Mouse (Mus musculus) embryonic stem cell, embryonic (primary cell): ENCODE measurements around the gene Gcsh.

Source experiments
- CTCF ChIA-PET, 4 experiments: fragments of 300-600 bp in 2 of 4; fragments of 350-600 bp in 2 of 4; sonication (Branson Sonifier 250); formaldehyde crosslinking; loops; one replicate each; lab custom pipeline; 2022; ENCODE audit warnings: inconsistent platforms in 2 of 4; lab: Charles Lee
- POLR2A ChIA-PET, 4 experiments: fragments of 300-600 bp in 2 of 4; fragments of 350-600 bp in 2 of 4; sonication (Branson Sonifier 250); formaldehyde crosslinking; loops; one replicate each; lab custom pipeline; 2022; ENCODE audit warnings: antibody characterized with exemption in 4 of 4, inconsistent platforms in 1 of 4; lab: Charles Lee

Gcsh gene

DNA sequence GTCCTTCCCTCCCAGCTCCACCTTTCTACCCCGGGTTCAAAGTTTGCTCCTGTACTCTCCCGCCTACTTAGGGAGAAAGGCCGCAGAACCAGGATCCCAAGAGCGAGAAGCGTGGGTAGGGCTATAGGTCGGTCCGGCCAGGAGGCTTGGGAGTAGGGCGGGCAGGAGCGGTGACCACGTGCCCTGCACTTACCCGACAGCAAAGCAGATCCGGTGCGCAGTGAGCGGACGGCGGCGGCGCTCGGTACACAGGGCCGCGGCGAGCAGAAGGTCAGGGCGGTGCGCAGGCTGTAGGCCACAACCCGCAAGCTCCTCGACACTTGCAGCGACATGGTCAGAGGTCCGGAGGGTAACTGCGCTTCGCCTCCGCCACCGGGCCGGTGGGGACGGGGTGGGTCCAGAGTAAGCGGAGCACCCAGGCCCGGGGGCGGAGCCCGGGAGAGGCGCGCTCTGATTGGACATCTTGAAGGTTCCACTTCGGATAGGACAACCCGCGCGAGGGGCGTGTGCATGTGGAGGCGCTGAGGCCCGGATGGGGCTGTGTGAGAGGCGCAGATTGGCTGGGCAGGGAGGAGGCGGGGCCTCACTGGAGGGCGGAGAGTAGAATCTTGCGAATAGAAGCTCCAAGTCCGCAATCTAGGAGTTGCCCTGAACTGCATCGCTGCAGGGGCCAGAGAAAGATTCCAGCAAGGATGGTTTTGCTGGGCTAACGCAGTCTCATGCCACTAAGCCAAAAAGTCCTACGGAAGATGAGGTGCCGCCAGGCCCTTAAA is at the start of gene Gcsh:
Gene Gcsh (minus strand): TSS at position 443 of the 773 bp plus-strand sequence.
- ChIA-PET POLR2A (interaction anchor here (0.6 to 7.6 kb wide), 62 partner anchors 8 to 320 kb away, joined by 3 to 114 read pairs (median 5); partner anchors contain the start of genes 1700030J22Rik (in 4 of the 4), Cenpn (in 3 of the 4), Cmc2 (in 3 of the 4) and Atmin (in 2 of the 4)), CTCF (interaction anchor here (0.5 to 2.3 kb wide), 12 partner anchors 9 to 154 kb away, joined by 3 to 17 read pairs (median 4); partner anchors contain the start of gene 1700030J22Rik (in 3 of the 4))

DNA sequence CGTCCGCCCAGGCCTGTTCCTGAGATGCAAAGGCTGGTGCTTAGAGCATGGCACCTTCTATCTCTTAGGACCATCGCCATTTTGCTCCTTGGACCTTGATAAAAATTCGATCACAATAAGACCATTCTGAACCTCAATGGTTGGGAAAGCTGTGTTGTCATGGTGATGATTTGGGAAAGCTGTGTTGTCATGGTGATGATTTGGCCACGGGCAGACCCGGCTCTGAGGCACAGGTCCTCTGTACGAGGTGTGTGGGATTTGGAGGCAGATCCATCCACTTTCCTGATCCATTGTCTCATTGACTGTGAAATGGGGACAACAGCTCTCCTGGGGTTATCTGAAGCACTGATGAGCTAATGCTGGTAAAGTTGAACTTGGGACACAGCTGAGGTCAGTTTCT is 46.5 kb upstream of the Gcsh start:
- POLR2A ChIA-PET: interaction anchor here in 1 of 4 experiments (0.5 to 1.0 kb wide), 2 partner anchors 14 to 509 kb away, joined by 3 to 4 read pairs; no protein-coding TSS in a partner anchor
- CTCF ChIA-PET: interaction anchor here in 1 of 4 experiments (0.6 to 1.4 kb wide), 2 partner anchors 10 to 154 kb away, joined by 5 to 6 read pairs; no protein-coding TSS in a partner anchor

DNA sequence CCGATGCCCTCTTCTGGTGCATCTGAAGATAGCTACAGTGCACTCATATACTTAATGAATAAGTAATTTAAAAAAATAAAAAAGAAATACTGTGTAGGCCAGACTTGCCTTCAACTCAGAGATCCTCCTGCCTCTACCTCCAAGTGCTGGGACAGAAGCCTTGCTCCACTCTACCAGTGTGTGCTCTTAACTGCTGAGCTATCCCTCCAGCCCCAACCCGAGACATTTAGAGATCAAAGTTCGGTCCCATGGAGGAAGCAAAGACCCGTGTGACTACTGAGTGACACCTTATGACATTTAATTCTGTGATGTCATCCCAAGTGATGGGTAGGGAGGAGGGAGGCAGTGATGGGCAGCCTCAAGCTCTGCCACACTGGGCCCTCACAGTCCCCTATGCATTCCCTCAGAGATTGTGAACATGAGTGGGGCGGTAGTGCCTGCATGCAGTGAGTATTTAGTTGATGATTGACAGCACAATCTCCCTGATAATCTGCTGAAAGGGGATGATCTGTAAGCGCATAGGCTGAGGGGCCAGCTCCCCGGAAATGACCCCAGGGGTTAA is 44.1 kb upstream of the Gcsh start:
- POLR2A ChIA-PET: interaction anchor here in 2 of 4 experiments (0.5 to 2.1 kb wide), 6 partner anchors 9 to 45 kb away, joined by 3 to 6 read pairs (median 4); partner anchors contain the start of gene Gcsh (in 2 of the 2)
- CTCF ChIA-PET: interaction anchor here in 3 of 4 experiments (0.7 to 1.4 kb wide), 4 partner anchors 15 to 434 kb away, joined by 3 to 4 read pairs (median 3); no protein-coding TSS in a partner anchor

DNA sequence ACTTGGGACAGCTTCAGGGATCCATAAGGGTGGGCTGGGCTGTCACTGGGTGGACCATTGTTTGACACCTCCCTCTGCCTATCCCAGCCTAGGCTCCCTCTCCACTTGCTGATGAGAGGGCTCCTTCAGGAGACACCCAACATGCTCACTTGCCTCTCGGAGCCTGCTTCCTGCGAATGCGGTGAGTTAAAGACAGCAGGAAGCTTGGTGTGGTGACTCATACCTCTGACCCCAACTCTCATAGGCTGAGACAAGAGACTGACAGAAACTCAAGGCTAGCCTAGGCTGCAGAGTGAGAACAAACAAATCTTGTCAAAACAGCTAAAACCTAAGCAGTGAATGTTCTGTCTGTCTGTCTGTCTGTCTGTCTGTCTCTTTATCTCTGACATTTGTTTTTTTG is 40.1 kb upstream of the Gcsh start:
- ChIA-PET CTCF (no interaction called here), POLR2A (interaction anchor here in 1 of 4 experiments (0.9 to 1.4 kb wide), 4 partner anchors 11 to 113 kb away, joined by 3 to 4 read pairs (median 3); partner anchors contain the start of gene Cmc2)

DNA sequence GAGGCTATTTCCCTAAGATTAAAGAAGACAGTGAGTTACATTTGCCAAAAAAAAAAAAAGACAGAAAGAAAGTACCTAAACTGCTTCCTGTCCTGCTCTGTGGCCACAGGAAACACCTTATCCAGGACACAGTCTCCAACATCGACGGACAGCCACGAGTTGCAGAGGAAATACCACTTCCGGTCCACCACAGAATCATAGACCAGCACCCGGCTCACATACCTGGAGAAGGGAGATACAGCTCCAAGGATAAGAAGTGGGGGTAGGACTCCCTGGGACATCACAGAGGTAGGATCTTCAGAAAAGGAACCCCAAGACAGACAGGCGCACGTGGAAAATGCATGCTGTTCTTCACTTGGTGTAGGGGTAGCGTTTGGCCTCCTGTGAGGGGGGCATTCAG is 39.3 kb upstream of the Gcsh start:
- ChIA-PET POLR2A (interaction anchor here in 1 of 4 experiments (0.9 to 1.6 kb wide), 6 partner anchors 9 to 112 kb away, joined by 3 to 6 read pairs (median 3); partner anchors contain the start of gene Cmc2), CTCF (interaction anchor here in 1 of 4 experiments (0.5 kb wide), 1 partner anchor 18 kb away, joined by 4 read pairs; no protein-coding TSS in a partner anchor)

DNA sequence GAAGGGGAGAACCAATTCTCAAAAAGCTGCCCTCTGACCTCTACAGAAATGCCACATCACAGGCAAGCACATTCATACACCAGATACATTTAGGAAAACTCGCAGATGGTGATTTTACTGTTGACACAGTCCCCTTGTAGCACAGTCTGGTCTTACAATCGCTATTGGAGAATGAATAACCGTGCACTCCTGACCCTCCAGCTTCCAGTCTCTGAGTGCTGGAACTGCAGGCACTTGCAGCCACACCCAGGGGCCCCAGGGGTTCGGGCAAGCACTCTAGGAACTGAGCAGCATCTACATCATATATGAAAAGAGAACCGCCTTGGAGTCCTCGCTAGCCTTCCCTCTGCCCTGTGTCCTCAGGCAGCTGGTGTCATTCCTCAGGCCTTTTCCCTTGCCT is 38.1 kb upstream of the Gcsh start:
- CTCF ChIA-PET: interaction anchor here in 2 of 4 experiments (0.5 to 0.9 kb wide), 2 partner anchors 14 to 76 kb away, joined by 3 read pairs; no protein-coding TSS in a partner anchor

DNA sequence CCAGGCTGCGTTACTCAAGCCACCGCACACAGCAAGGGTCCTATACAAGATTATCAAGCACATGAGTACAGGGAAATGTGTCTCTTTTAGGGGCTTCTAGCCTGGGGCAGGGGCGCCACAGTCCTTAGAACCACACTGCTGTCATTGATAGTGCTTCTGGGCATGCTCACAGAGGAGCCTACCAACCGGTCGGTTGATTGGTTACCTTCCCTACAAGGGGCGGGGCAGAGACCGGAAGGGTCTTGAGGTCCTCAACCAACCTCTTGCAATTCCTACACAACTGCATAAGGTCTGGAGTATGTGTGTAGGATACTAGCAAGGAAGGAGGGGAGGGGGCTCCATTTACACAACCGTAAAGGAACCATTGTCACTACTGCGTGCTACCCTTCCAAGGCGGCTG is 35.3 kb upstream of the Gcsh start:
- CTCF ChIA-PET: no interaction called here
- POLR2A ChIA-PET: interaction anchor here in 1 of 4 experiments (0.6 to 1.2 kb wide), 2 partner anchors 9 to 36 kb away, joined by 3 to 4 read pairs; no protein-coding TSS in a partner anchor

More for the DNA sequence above, 38.1 kb upstream of the Gcsh start:
- POLR2A ChIA-PET: interaction anchor here in 2 of 4 experiments (0.6 to 2.2 kb wide), 9 partner anchors 9 to 110 kb away, joined by 3 to 9 read pairs (median 4); partner anchors contain the start of genes Cenpn (in 1 of the 2), Cmc2 (in 1 of the 2) and Gcsh (in 1 of the 2)

DNA sequence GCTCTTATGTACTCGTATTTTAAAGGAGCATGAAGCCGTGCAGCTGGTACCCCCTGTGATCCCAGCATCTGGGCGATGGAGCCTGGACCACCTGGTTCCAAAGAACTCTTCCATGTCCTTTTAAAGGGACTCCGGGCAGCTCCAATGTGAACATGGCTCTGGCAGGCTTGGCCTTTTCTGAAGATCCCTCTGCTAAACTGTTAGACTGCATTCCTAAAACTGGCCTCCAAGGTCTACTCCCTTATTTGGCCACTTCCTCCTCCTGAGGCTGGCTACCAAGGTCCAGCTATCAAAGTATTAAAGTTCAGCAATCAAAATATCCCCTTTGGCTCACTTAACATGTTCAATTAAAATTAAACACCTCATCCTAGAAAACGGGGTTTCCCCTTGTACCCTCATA is 34.3 kb upstream of the Gcsh start:
- CTCF ChIA-PET: no interaction called here
- POLR2A ChIA-PET: interaction anchor here in 1 of 4 experiments (0.6 to 1.2 kb wide), 4 partner anchors 9 to 61 kb away, joined by 3 to 4 read pairs (median 3); partner anchors contain the start of gene Gcsh

DNA sequence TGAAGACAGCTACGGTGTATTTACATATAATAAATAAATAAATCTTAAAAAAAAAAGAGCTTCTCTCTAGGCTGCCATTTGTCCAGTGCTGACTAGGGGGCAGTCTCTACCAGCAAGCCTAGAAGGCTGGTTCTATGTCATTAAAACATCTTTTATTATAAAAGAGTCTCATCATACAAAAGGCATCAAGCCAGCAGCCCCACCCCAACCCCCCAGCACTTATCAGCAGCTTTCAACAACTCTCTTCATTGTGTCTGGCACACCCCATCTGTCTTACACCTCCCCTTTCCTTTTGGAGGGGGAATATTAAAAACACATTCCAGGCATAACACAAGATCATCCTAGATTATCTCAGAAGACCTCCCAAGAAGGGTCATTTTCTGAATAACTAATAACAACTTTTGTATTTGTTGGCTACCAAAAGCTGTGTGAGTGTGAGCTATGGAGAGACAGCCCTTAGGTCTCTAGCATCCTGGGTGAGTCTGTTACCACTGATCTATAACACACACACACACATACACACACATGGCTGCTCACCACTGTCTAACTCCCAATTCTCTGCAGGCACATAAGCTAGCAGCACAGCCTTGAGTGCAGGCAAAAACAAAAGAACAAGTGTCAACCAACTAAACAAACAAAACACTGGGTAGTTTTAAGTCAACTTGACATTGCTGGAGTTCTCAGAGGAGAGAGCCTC is 29.1 kb upstream of the Gcsh start:
- CTCF ChIA-PET: interaction anchor here in 2 of 4 experiments (0.6 to 1.1 kb wide), 5 partner anchors 23 to 446 kb away, joined by 3 to 7 read pairs (median 3); partner anchors contain the start of gene Gcsh (in 1 of the 2)
- POLR2A ChIA-PET: interaction anchor here (0.6 to 3.5 kb wide), 7 partner anchors 9 to 74 kb away, joined by 3 to 16 read pairs (median 7); partner anchors contain the start of gene Gcsh (in 2 of the 4)

DNA sequence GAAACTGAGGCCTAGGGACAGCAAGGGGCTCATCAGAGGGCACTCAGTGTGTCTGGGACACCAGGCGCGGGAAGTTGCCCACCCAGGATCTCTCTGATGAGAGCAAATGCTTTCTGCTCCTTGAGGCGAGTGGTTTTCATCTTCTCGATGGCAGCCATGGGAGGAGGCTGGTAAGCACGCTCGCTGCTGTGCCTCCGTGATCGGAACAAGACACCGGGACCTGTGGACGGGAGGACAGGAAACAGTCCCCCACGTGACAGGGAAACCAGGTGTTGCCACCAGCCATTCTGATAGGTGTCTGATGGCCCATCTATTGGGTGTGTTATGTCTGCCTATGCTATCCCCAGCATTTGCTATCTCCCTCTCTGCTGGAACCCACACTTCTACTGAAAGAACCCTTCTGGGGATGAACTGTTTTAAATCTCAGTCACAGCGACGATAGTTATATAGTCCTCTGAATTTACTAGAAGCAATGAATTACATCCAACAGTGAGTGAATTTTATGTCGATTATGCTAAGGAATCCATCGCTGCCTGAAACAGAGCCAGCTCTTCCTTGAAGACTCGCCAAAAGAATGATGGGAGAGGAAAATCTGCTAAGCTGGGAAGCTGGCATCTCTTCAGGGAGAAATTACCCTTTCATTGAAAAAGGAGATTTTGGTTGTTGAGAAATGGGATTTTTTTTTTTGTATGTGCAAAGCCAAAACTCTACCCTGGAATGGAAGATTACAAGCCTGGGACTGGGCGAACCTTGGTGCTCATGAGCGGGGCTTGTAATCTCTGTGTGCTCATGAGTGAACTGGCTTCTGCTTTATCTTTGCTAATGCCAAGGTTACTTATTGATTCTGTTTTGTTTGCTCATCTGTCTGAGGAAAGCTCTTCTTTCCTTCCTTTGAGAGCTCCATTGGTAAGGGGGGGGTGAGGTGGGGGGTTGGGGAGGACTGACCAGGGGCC is 26.3 kb upstream of the Gcsh start:
- CTCF ChIA-PET: interaction anchor here in 1 of 4 experiments (0.5 kb wide), 1 partner anchor 175 kb away, joined by 3 read pairs; no protein-coding TSS in a partner anchor

DNA sequence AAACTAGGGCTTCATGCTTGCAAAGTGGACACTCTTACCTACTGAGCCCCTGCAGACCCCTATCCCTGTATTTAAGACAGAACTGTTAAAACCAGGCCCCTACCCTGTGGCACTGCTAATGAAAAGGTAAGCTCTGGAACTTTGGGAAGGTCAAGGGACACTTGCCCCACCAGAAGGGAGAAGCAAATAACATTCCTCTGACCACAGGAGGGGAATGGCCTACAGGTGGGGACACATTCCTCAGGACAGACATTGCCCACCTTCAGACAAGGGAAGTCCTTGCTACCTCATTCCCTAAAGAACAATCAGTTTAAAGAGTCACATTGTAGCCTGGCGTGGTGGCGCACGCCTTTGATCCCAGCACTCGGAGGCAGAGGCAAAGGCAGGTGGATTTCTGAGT is 24.6 kb upstream of the Gcsh start:
- CTCF ChIA-PET: interaction anchor here in 1 of 4 experiments (0.6 to 1.4 kb wide), 2 partner anchors 14 to 43 kb away, joined by 3 read pairs; no protein-coding TSS in a partner anchor
- POLR2A ChIA-PET: interaction anchor here (0.5 to 9.0 kb wide), 19 partner anchors 8 to 345 kb away, joined by 3 to 114 read pairs (median 4); partner anchors contain the start of genes Gcsh (in 4 of the 4) and Cmc2 (in 1 of the 4)

More for the DNA sequence above, 26.3 kb upstream of the Gcsh start:
- POLR2A ChIA-PET: interaction anchor here (0.6 to 9.0 kb wide), 26 partner anchors 8 to 1427 kb away, joined by 3 to 114 read pairs (median 4); partner anchors contain the start of genes Gcsh (in 4 of the 4), 1700030J22Rik (in 1 of the 4) and Cmc2 (in 1 of the 4)

DNA sequence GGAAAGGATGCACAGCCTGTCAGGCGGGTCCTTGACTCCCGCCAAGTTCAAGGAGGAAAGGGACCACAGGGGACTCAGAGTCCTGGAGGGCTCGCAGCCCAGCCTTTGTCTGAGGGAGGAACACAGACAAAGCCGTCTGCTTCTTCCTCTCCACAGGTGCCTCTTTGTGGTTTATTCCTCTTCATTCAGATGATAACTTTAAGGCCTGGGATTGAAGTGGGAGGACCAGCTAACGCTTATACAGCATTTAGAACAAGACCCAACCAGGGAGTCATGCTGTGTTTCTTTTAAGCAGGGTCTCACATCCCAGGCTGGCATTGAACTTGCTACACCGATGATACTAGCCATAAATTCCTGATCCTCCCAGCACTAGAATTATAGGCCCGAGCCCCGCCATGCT is 23.7 kb upstream of the Gcsh start:
- POLR2A ChIA-PET: interaction anchor here (0.5 to 9.0 kb wide), 22 partner anchors 9 to 454 kb away, joined by 3 to 114 read pairs (median 4); partner anchors contain the start of genes Gcsh (in 4 of the 4) and 1700030J22Rik (in 3 of the 4)
- CTCF ChIA-PET: interaction anchor here in 1 of 4 experiments (1.4 kb wide), 1 partner anchor 15 kb away, joined by 3 read pairs; no protein-coding TSS in a partner anchor

DNA sequence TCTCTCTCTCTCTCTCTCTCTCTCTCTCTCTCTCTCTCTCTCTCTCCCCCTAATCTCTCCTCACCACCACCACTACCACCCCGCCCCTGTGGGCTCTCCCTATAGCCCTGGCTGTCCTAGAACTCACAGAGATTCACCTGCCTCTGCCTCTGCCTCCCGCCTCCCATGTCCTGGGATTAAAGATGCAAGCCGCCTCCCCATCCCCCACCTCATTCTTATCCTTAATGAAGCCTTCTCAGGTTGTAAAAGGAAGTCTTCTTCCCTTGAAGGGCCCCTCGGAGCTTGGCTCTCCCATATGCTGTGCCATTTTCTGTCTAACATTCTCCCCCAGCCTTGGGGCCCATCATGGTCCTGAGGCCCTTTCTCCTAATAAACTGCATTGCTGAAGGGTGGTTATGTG is 22.3 kb upstream of the Gcsh start:
- CTCF ChIA-PET: interaction anchor here in 2 of 4 experiments (0.6 kb wide), 2 partner anchors 14 to 35 kb away, joined by 3 to 6 read pairs; no protein-coding TSS in a partner anchor
- POLR2A ChIA-PET: interaction anchor here in 3 of 4 experiments (0.8 to 9.0 kb wide), 9 partner anchors 8 to 142 kb away, joined by 3 to 114 read pairs (median 6); partner anchors contain the start of genes Gcsh (in 3 of the 3) and 1700030J22Rik (in 2 of the 3)

DNA sequence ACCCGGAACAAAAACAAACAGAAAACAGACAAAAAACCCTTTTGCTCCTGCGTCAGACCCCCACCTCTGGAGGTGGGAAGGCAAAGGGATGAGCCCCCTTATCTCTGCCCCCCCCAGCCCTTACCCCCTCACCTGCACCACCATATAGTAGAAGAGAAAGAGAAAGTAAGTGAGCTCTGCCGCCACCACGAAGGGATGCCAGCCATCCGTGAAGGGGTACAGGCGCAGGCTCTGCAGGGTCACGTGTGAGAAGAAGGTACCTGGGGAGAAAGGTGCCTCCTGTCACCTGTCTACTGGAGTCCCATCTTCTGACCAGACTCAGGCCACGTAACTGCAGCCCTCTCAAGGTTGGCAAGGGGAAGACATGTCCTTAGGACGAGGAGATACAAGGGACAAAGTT is 18.0 kb upstream of the Gcsh start:
- POLR2A ChIA-PET: interaction anchor here in 1 of 4 experiments (9.0 kb wide), 1 partner anchor 19 kb away, joined by 114 read pairs; the partner anchor contains the start of gene Gcsh
- CTCF ChIA-PET: no interaction called here

DNA sequence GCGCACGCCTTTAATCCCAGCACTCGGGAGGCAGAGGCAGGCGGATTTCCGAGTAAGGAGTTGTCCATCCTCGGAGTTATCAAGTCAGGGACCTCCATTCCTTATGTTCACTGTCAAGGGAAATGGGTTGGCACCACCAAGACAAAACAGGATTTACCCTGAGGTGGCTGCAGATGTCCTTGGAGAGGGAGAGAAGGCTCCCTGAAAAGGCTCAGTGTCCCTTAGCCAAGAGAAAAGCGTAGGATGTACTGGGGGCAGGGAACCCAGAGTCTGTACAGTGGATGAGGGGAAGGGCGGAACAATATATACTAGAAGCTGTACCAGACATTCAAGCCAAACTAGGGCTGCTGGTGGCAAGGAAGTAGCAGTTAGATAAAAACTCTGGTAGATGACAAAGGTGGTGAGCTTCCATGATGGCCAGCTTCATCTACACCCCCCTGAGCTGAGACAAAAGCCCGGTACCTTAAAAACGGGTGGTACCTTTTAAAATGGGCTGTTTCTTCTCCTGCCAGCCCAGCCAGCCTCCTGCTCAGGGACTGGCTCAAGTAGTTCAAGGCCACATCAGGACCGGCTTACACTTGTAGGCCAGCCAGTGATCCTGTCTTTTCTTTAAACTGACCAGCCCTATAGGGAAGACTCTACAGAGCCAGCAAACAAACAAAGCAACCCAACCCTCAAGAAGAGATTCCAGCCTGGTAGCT is 829 bp upstream of the Gcsh start:
- POLR2A ChIA-PET: interaction anchor here (0.6 to 7.6 kb wide), 46 partner anchors 9 to 321 kb away, joined by 3 to 114 read pairs (median 5); partner anchors contain the start of genes 1700030J22Rik (in 4 of the 4), Atmin (in 2 of the 4), Cmc2 (in 2 of the 4) and Cenpn (in 1 of the 4)
- CTCF ChIA-PET: interaction anchor here in 3 of 4 experiments (0.5 to 2.3 kb wide), 9 partner anchors 14 to 153 kb away, joined by 3 to 17 read pairs (median 3); partner anchors contain the start of gene 1700030J22Rik (in 2 of the 3)
